ENCODE assay signal across 21 mouse cellular contexts in genomic region chr2:12213464-12213790, GRCm38 (mm10).
DNase-seq lines count a peak whose midpoint lies in the region; ATAC-seq and TF ChIP-seq lines count a peak whose summit lies in the region.
"Had no signal": no experiment of that assay in that cellular context is flagged by ENCODE, and none has a peak within 500 bp of the region (broad histone marks: within the 10 kb centered on the region; RNA-seq: fewer than 3 reads in every experiment).

No protein-coding gene starts in this region.

- 67% methylated on average over 4 of the region's 4 CpGs for WGBS in heart, embryonic 15.5 days
- 20% methylated on average over 4 of the region's 4 CpGs for WGBS in lung, embryonic 14.5 days

- TF ChIP-seq POLR2A in embryonic fibroblast, embryonic 13.5 days (IDR thresholded peaks at IDR 0.05; ENCODE audit: low read depth, low read length), result no peak
- no peak for TF ChIP-seq POLR2A in myocyte (IDR thresholded peaks at IDR 0.05; ENCODE audit: insufficient read length, low read depth)

- H3K27me3 ChIP-seq in heart, embryonic 15.5 days, result no peaks in the 10 kb centered on the region
- H3K27me3 ChIP-seq in lung, embryonic 14.5 days (ENCODE audit: insufficient read depth, low read length), result no peaks in the 10 kb centered on the region
- no peaks in the 10 kb centered on the region for H3K27me3 ChIP-seq in myocyte (ENCODE audit: control insufficient read depth, insufficient read depth, insufficient read length)
- H3K27me3 ChIP-seq: hindbrain, embryonic 12.5 days; liver, embryonic 15.5 days had no signal

- no peak for ATAC-seq in heart, embryonic 15.5 days (replicated peaks; ENCODE audit: insufficient number of reproducible peaks, insufficient read depth, low FRiP score, low read depth)
- peak; percentile 51 for ATAC-seq in lung, embryonic 14.5 days (ENCODE audit: insufficient read depth)
- ATAC-seq in megakaryocyte progenitor cell, adult 5-6 weeks (replicated peaks; ENCODE audit: poor library complexity), result no peak
- ATAC-seq: CD4-positive, CD25-positive, alpha-beta regulatory T cell, adult 4 months; forebrain, postnatal 0 days; inflammation-experienced regulatory T-cells, adult 6 months had no signal

- no peak overlapping the region for H3K4me2 ChIP-seq in heart, embryonic 15.5 days
- no peak overlapping the region for H3K4me2 ChIP-seq in lung, embryonic 14.5 days
- peak overlapping the region; percentile 49 for H3K4me2 ChIP-seq in myocyte (ENCODE audit: low read depth)
- H3K4me2 ChIP-seq: hindbrain, embryonic 12.5 days; liver, embryonic 15.5 days had no signal

- H3ac ChIP-seq in myocyte (ENCODE audit: control insufficient read depth, insufficient read length), result no peak overlapping the region

- no peak overlapping the region for H3K9ac ChIP-seq in heart, embryonic 15.5 days
- no peak overlapping the region for H3K9ac ChIP-seq in lung, embryonic 14.5 days
- H3K9ac ChIP-seq: forebrain, postnatal 0 days; hindbrain, embryonic 12.5 days; liver, embryonic 15.5 days had no signal

- H3K4me1 ChIP-seq in heart, embryonic 15.5 days (replicated peaks), result peaks cover 6% of the 10 kb centered on the region; the same call in 1 of the 2 replicates
- H3K4me1 ChIP-seq in lung, embryonic 14.5 days (ENCODE audit: insufficient read depth), result 0 out of 2 replicates have a peak, but pooled peaks cover 4% of the 10 kb centered on the region
- no peaks in the 10 kb centered on the region; the same call in 1 of the 2 replicates for H3K4me1 ChIP-seq in embryonic fibroblast, embryonic 13.5 days (ENCODE audit: control insufficient read depth, insufficient read depth, low read length)
- H3K4me1 ChIP-seq: hindbrain, embryonic 12.5 days; liver, embryonic 15.5 days; midbrain, embryonic 10.5 days had no signal

- H3K4me3 ChIP-seq in heart, embryonic 15.5 days, result no peak overlapping the region
- no peak overlapping the region for H3K4me3 ChIP-seq in lung, embryonic 14.5 days (ENCODE audit: low read depth, low read length)
- H3K4me3 ChIP-seq in embryonic fibroblast, embryonic 13.5 days (ENCODE audit: insufficient read depth, low read length), result no peak overlapping the region
- no peak overlapping the region for H3K4me3 ChIP-seq in myocyte
- H3K4me3 ChIP-seq: hindbrain, embryonic 12.5 days; left cerebral cortex, adult 2 months; liver, embryonic 15.5 days; midbrain, embryonic 10.5 days had no signal

- TF ChIP-seq CTCF in lung, embryonic 14.5 days (IDR thresholded peaks at IDR 0.05; ENCODE audit: low read depth), result no peak
- TF ChIP-seq CTCF in embryonic fibroblast, embryonic 13.5 days (IDR thresholded peaks at IDR 0.05; ENCODE audit: borderline replicate concordance, insufficient read depth, low read length), result no peak

- intact Hi-C loops in heart, postnatal 14 days (cut with DNase I), result no loop called here

- no peak for DNase-seq in heart, postnatal 14 days
- DNase-seq in lung, embryonic 14.5 days, result no peak
- DNase-seq in lung, adult 18-20 months, result no peak
- no peak for DNase-seq in adrenal gland, adult 18-20 months (ENCODE audit: low spot score in 2 of 2)
- DNase-seq: adrenal gland, postnatal 25 days; cerebellum, adult 11-12 months; cerebellum, postnatal 36 days; forebrain, postnatal 0 days; gastrocnemius, postnatal 36 days; heart, postnatal 10 days; left cerebral cortex, postnatal 4 days had no signal

- H3K36me3 ChIP-seq in heart, embryonic 15.5 days, result no peaks in the 10 kb centered on the region
- H3K36me3 ChIP-seq in lung, embryonic 14.5 days (ENCODE audit: insufficient read depth), result no peaks in the 10 kb centered on the region
- no peaks in the 10 kb centered on the region for H3K36me3 ChIP-seq in myocyte (ENCODE audit: control insufficient read depth, insufficient read depth)
- H3K36me3 ChIP-seq: hindbrain, embryonic 12.5 days; liver, embryonic 15.5 days; midbrain, embryonic 10.5 days had no signal

- peak overlapping the region; percentile 24; the same call in 1 of the 2 replicates for H3K27ac ChIP-seq in heart, embryonic 15.5 days
- peak overlapping the region; percentile 88 for H3K27ac ChIP-seq in lung, embryonic 14.5 days (ENCODE audit: low read depth)
- peak overlapping the region; percentile 77 for H3K27ac ChIP-seq in embryonic fibroblast, embryonic 13.5 days (ENCODE audit: insufficient read depth, low read length)
- H3K27ac ChIP-seq: hindbrain, embryonic 12.5 days; left cerebral cortex, adult 2 months; liver, embryonic 15.5 days; midbrain, embryonic 10.5 days had no signal

- H3K9me3 ChIP-seq in heart, embryonic 15.5 days (replicated peaks), result no peaks in the 10 kb centered on the region
- no peaks in the 10 kb centered on the region for H3K9me3 ChIP-seq in lung, embryonic 14.5 days (ENCODE audit: low read depth, low read length)
- H3K9me3 ChIP-seq: hindbrain, embryonic 12.5 days; liver, embryonic 15.5 days; midbrain, embryonic 10.5 days had no signal

- no peaks in the 10 kb centered on the region for H3K79me2 ChIP-seq in myocyte (ENCODE audit: control insufficient read depth, insufficient read depth)

TF ChIP-seq in myocyte, 11 proteins besides CTCF, POLR2A, EP300 and RAD21:
- no peak for TF ChIP-seq REST (IDR thresholded peaks at IDR 0.05; ENCODE audit: insufficient read depth, insufficient read length)

Comparison
In these comparisons a context has a peak if more than half of its experiments do, and no peak if none do; other contexts are left out.
1. H3K27ac ChIP-seq: peak in every context shown above with its lines; median percentile 88 in lung, embryonic 14.5 days; 77 in embryonic fibroblast, embryonic 13.5 days; 24 in heart, embryonic 15.5 days.